Mouse (Mus musculus): ENCODE results near the gene Lrp2. TPM values are rescaled to one million over a fixed set of nuclear protein-coding genes. Genes with fewer than 3 reads are reported as not detected.

Lrp2 gene
- total RNA-seq, 2 experiments from 2014 or later: 0.09 to 0.17 TPM

Other genes with a start within 250 kb of the Lrp2 start
- not detected for gene Abcb11, start 243.4 kb downstream of the Lrp2 start, total RNA-seq (2021)
- gene Dhrs9, start 205.6 kb downstream of the Lrp2 start, total RNA-seq (2021): not detected
- 10 to 100 TPM; 25.9 to 29.4 TPM for gene Bbs5, start 61.1 kb upstream of the Lrp2 start, total RNA-seq (2021)
- gene Klhl41, start 84.1 kb upstream of the Lrp2 start, total RNA-seq (2021): 1 to 10 TPM; 1.6 to 1.9 TPM
- 10 to 100 TPM; 16.1 to 17.2 TPM for gene Fastkd1, start 127.5 kb upstream of the Lrp2 start, total RNA-seq (2021)
- 10 to 100 TPM; 53.0 to 54.3 TPM for gene Ppig, start 136.5 kb upstream of the Lrp2 start, total RNA-seq (2021)
- 1 to 10 TPM; 2.2 to 2.4 TPM for gene Ccdc173, start 203.5 kb upstream of the Lrp2 start, total RNA-seq (2021)
- gene Phospho2, start 203.6 kb upstream of the Lrp2 start, total RNA-seq (2021): 10 to 100 TPM; 19.2 to 23.0 TPM
- gene Klhl23, start 235.9 kb upstream of the Lrp2 start, total RNA-seq (2021): 100 to 1,000 TPM in 1 of 2 experiments, 10 to 100 TPM in 1; 92.7 to 102 TPM